Mouse (Mus musculus): ENCODE measurements around the gene Tbc1d1.

The Tbc1d1 gene

GRCm38 (mm10) chr5:64237693-64238092 lies 81.6 kb downstream of the Tbc1d1 start:
- no peak for DNase-seq (ENCODE audit: low spot score)

DNA sequence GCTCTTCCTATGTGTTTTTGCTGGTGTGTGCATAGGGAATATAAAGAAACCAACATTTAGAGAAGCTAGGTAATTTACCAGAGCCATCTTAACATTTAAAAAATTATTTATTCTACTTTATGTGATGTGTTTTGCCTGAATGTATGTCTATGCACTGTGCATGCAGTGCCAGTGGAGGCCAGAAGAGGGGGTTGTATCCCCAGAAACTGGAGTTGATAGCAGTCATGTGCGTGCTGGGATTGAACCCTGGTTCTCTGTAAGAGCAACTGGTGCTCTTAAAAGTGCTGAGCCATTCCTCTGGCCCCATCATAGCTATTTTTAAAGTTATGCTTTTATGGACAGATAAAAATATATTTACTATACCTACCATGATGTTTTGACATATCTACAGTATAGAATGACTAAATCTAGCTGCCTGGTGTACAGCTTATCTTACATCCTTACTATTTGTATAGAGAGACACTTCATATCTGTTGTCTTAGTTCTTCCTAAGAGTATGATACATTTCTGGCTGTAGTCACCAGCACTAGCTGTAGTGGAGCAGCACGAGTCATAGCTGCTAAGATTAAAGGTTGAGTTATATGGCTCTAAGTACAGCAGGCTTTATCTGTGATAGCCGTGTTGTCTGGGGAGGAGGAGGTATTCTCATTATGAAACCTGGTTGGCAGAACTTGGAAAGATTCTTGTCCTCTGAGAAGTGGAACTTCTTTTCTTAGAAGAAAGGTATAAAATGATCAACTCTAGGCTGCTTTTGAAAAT lies 83.0 kb downstream of the Tbc1d1 start:
- no peak for DNase-seq (ENCODE audit: low spot score)

GRCm38 (mm10) chr5:64240941-64241682 lies 85.0 kb downstream of the Tbc1d1 start:
- no peak for DNase-seq (ENCODE audit: low spot score)

GRCm38 (mm10) chr5:64241867-64242266 lies 85.8 kb downstream of the Tbc1d1 start:
- no peak for DNase-seq (ENCODE audit: low spot score)

- DNase-seq (ENCODE audit: low spot score) = no peak
Measured at GRCm38 (mm10) chr5:64242795-64243455, 86.8 kb downstream of the Tbc1d1 start.

GRCm38 (mm10) chr5:64243666-64244065 lies 87.6 kb downstream of the Tbc1d1 start:
- DNase-seq (ENCODE audit: low spot score) = no peak

- no peak for DNase-seq (ENCODE audit: low spot score)
Measured at GRCm38 (mm10) chr5:64244283-64244682, 88.2 kb downstream of the Tbc1d1 start.

GRCm38 (mm10) chr5:64244745-64245144 lies 88.6 kb downstream of the Tbc1d1 start:
- no peak for DNase-seq (ENCODE audit: low spot score)

DNA sequence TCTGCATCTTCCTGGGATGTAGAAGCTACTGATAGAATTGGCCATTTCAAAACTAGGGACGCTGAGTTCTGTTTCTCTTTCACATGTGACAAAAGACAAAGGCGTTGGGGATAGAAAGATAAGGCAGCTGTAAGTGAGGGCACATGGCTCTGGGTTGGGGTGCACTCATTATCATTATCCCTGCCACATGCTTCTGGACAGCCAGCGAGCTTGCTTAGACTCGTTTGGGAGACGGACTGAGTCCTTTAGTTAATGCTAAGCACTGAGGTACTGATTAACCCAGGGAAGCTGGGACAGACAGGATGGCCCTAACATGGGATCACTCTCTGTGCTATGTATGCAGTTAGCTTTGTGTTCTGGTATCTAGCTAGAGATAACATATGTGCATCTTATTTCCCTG lies 95.3 kb downstream of the Tbc1d1 start:
- no peak for DNase-seq (ENCODE audit: low spot score)

GRCm38 (mm10) chr5:64254278-64254677 lies 98.2 kb downstream of the Tbc1d1 start:
- no peak for DNase-seq (ENCODE audit: low spot score)

DNA sequence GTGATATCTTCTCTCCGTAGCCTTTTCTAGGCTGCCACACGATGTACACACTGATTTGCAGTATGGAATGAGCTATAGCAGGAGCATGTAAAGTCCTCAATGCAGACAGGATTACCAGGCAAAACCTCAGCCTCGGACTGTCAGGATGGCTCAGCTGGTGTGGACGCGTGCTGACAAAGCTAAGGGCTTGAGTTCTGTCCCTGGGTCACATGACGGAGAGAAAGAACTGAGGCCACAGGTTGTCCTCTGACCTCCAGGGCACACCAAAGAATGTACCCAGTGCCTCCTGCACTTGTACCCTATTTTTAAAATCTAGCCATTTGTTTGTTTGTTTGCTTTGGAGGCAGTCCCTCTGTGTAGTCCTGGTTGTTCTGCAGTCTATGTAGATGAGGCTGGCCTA lies 98.9 kb downstream of the Tbc1d1 start:
- DNase-seq (ENCODE audit: low spot score) = no peak

- no peak for DNase-seq (ENCODE audit: low spot score)
Measured at GRCm38 (mm10) chr5:64263348-64263747, 107.2 kb downstream of the Tbc1d1 start.

- DNase-seq (ENCODE audit: low spot score) = no peak
Measured at GRCm38 (mm10) chr5:64263898-64264478, 107.9 kb downstream of the Tbc1d1 start.

DNA sequence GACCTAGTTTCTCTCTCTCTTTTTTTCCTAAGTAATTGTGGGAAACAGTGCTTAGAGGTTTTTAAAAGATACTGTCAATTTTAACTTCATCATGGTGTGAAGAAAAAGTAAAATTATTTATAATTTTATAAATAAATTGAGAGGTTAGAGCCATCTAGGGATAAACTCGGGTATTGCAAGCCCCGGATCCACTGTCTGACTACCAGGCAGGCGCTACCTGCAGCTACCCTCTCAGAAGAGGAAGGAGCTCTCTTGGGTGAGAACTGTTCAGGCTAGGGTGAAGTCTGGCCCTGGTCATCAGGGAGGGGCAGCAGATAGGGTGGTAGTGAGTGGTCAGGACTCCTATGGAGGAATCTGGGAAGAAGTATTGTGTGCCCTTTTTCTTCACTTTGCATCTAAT lies 109.0 kb downstream of the Tbc1d1 start:
- DNase-seq (ENCODE audit: low spot score) = no peak

- no peak for DNase-seq (ENCODE audit: low spot score)
Measured at GRCm38 (mm10) chr5:64265906-64266305, 109.8 kb downstream of the Tbc1d1 start.

DNA sequence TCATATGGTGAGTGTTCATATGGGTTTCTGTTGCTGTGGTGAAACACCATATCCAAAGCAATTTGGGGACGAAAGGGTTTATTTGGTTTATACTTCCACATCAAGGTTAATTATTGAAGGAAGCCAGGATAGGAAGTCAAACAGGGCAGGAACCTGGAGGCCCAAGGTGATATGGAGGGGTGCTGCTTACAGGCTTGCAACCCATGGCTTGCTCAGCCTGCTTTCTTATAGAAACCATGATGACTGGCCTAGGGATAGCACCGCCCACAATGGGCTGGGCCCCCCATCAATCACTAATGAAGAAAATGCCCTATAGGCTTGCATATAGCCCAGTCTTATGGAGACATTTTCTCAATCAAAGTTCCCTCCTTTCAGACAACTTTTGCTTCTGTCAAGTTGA lies 110.4 kb downstream of the Tbc1d1 start:
- no peak for DNase-seq (ENCODE audit: low spot score)

DNA sequence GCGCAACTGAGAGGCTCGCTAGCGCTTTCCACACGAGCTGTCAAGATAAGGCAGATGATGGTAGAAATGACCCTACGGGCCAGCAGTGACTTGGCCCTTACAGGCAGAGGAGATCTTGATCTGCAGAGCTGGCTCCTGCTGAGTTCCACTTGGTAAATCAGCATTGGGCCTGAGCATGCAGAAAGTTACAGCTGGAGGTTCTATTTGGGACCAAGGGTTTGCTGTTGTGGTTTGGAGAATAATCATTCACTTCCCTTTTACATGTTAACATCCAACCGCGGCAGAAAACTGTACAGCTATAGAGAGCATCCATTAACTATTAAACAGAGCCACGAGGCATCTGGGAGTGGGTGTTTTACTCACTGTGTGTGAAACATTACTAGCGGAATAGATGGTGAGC lies 111.2 kb downstream of the Tbc1d1 start:
- DNase-seq (ENCODE audit: low spot score) = no peak

DNA sequence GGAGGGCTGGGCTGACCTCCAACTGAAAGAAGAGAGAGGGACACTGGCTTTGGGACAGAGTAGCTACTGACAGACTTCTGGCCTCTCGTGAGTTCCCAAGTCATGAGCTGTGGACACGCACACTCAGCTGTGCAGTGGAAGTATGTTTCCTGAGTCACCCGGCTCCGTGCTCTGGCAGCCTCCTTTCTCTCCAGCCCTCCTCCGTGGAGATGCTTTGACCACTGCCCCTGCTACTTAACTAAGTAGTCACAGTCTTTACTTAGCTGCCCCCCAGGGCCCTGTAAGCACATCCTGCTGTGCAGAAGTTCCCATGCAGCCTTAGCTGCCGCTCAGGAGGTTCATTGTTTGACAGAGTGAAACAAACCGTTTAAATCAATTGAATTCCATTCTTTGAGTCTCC lies 113.6 kb downstream of the Tbc1d1 start:
- no peak for DNase-seq (ENCODE audit: low spot score)

DNA sequence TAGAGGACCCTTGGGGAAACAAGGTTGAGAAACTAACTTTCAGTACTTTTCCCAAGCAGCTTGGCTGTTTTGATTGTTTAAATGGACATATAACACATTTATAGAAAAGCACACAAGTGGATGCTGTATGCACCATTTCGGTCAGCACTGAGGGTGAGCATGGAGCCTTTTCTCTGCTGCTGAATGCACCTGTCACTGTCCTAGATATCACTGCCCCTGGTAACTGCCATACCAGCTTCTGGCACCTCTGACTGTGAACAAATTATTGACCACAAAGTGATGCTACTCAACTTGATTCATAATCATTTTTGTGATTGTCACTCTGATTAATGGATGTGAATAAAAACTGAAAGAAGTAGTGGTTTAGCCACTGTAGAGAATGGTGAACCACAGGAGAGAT lies 117.4 kb downstream of the Tbc1d1 start:
- DNase-seq (ENCODE audit: low spot score) = no peak

GRCm38 (mm10) chr5:64274296-64274695 lies 118.2 kb downstream of the Tbc1d1 start:
- no peak for DNase-seq (ENCODE audit: low spot score)

GRCm38 (mm10) chr5:64274738-64275451 lies 118.8 kb downstream of the Tbc1d1 start:
- no peak for DNase-seq (ENCODE audit: low spot score)

- no peak for DNase-seq (ENCODE audit: low spot score)
Measured at GRCm38 (mm10) chr5:64277646-64278191, 121.6 kb downstream of the Tbc1d1 start.
